ENCODE assay signal across 13 mouse cellular contexts in the genomic region with DNA sequence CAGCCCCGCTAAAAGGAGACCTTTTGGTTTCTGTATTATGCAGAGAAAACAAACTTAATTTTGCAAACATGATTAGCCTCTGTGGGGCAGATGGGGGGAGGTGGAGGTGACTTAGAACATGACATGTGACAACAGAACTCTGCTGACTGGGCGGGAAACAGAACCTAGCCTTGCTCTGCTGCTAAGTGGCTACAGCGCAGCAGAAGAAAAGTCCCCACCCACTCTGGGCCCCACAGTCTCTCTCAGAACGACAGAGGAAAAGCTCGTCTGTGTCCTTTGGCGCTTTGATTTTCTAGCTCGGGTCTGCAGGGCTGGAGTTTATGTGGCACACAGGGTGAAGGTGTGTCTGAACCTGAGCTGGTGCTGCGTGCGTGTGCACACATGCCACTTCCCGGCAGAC. TPM values are rescaled to one million over a fixed set of nuclear protein-coding genes. Genes with fewer than 3 reads are reported as not detected.
DNase-seq lines count a peak whose midpoint lies in the region; ATAC-seq lines count a peak whose summit lies in the region.
"Had no signal": no experiment of that assay in that cellular context is flagged by ENCODE, and none has a peak within 500 bp of the region (broad histone marks: within the 10 kb centered on the region; RNA-seq: fewer than 3 reads in every experiment).

No protein-coding gene starts in this region.

- peaks cover 4% of the 10 kb centered on the region; the same call in 1 of the 2 replicates for H3K27me3 ChIP-seq in heart, embryonic 11.5 days (ENCODE audit: control insufficient read depth, insufficient read depth, low read length)
- no peaks in the 10 kb centered on the region for H3K27me3 ChIP-seq in midbrain, embryonic 14.5 days (ENCODE audit: control insufficient read depth, insufficient read depth, low read length)
- 0 out of 2 replicates have a peak, but pooled peaks cover 2% of the 10 kb centered on the region for H3K27me3 ChIP-seq in midbrain, embryonic 15.5 days (replicated peaks)
- no peaks in the 10 kb centered on the region for H3K27me3 ChIP-seq in limb, embryonic 13.5 days
- H3K27me3 ChIP-seq: neural tube, embryonic 15.5 days had no signal

- H3K27ac ChIP-seq in heart, embryonic 11.5 days (ENCODE audit: low read depth, low read length), result peak overlapping the region; percentile 41; the same call in 1 of the 2 replicates
- 0 out of 2 replicates have a peak overlapping the region, but pooled peaks have one; percentile 26 for H3K27ac ChIP-seq in midbrain, embryonic 14.5 days (replicated peaks; ENCODE audit: low read depth, low read length)
- H3K27ac ChIP-seq in midbrain, embryonic 15.5 days, result no peak overlapping the region
- peak overlapping the region; percentile 23; the same call in 1 of the 2 replicates for H3K27ac ChIP-seq in limb, embryonic 13.5 days
- H3K27ac ChIP-seq: left cerebral cortex, adult 2 months; midbrain, embryonic 13.5 days; neural tube, embryonic 15.5 days had no signal

- H3K4me2 ChIP-seq in heart, embryonic 11.5 days, result no peak overlapping the region
- no peak overlapping the region for H3K4me2 ChIP-seq in midbrain, embryonic 14.5 days (ENCODE audit: low read length)
- H3K4me2 ChIP-seq in midbrain, embryonic 15.5 days, result no peak overlapping the region
- H3K4me2 ChIP-seq in limb, embryonic 13.5 days (replicated peaks), result no peak overlapping the region
- H3K4me2 ChIP-seq: midbrain, embryonic 13.5 days; neural tube, embryonic 15.5 days had no signal

- H3K9ac ChIP-seq in heart, embryonic 11.5 days (ENCODE audit: low read depth, low read length), result no peak overlapping the region
- H3K9ac ChIP-seq in midbrain, embryonic 14.5 days (replicated peaks; ENCODE audit: low read length), result no peak overlapping the region
- no peak overlapping the region for H3K9ac ChIP-seq in midbrain, embryonic 15.5 days
- H3K9ac ChIP-seq in limb, embryonic 13.5 days, result peak overlapping the region; percentile 14; the same call in 1 of the 2 replicates
- H3K9ac ChIP-seq: midbrain, embryonic 13.5 days; neural tube, embryonic 15.5 days had no signal

- intact Hi-C loops in left cerebral cortex, postnatal 4 days (cut with DNase I), result no loop called here

- no peak overlapping the region for H3K4me3 ChIP-seq in heart, embryonic 11.5 days (ENCODE audit: low read depth, low read length)
- no peak overlapping the region for H3K4me3 ChIP-seq in midbrain, embryonic 14.5 days (replicated peaks; ENCODE audit: low read depth, low read length)
- H3K4me3 ChIP-seq in midbrain, embryonic 15.5 days, result no peak overlapping the region
- no peak overlapping the region for H3K4me3 ChIP-seq in limb, embryonic 13.5 days
- H3K4me3 ChIP-seq: left cerebral cortex, adult 2 months; midbrain, embryonic 13.5 days; neural tube, embryonic 15.5 days had no signal

- no peak for ATAC-seq in heart, embryonic 11.5 days (replicated peaks; ENCODE audit: insufficient number of reproducible peaks, low FRiP score, low TSS enrichment)
- no peak for ATAC-seq in midbrain, embryonic 14.5 days (ENCODE audit: low FRiP score, low TSS enrichment)
- no peak for ATAC-seq in midbrain, embryonic 15.5 days (replicated peaks)
- ATAC-seq in limb, embryonic 13.5 days (ENCODE audit: low FRiP score, low read depth), result no peak
- ATAC-seq: midbrain, embryonic 13.5 days had no signal

- 0 out of 2 replicates have a peak, but pooled peaks cover 2% of the 10 kb centered on the region for H3K36me3 ChIP-seq in heart, embryonic 11.5 days (ENCODE audit: control insufficient read depth, insufficient read depth, low read length)
- no peaks in the 10 kb centered on the region for H3K36me3 ChIP-seq in midbrain, embryonic 14.5 days (ENCODE audit: control insufficient read depth, insufficient read depth, low read length)
- no peaks in the 10 kb centered on the region for H3K36me3 ChIP-seq in midbrain, embryonic 15.5 days (replicated peaks)
- H3K36me3 ChIP-seq in limb, embryonic 13.5 days, result peaks cover 15% of the 10 kb centered on the region
- H3K36me3 ChIP-seq: midbrain, embryonic 13.5 days; neural tube, embryonic 15.5 days had no signal

- H3K9me3 ChIP-seq in heart, embryonic 11.5 days (replicated peaks; ENCODE audit: control insufficient read depth, low read length), result no peaks in the 10 kb centered on the region
- H3K9me3 ChIP-seq in midbrain, embryonic 14.5 days (ENCODE audit: control insufficient read depth, low read length), result no peaks in the 10 kb centered on the region
- no peaks in the 10 kb centered on the region for H3K9me3 ChIP-seq in midbrain, embryonic 15.5 days
- H3K9me3 ChIP-seq in limb, embryonic 13.5 days, result 0 out of 2 replicates have a peak, but pooled peaks cover 2% of the 10 kb centered on the region
- H3K9me3 ChIP-seq: midbrain, embryonic 13.5 days; neural tube, embryonic 15.5 days had no signal

- 56% methylated on average over 10 of the region's 10 CpGs for WGBS in heart, embryonic 11.5 days (ENCODE audit: insufficient replicate concordance)
- WGBS in midbrain, embryonic 14.5 days, result 73% methylated on average over 10 of the region's 10 CpGs
- WGBS in midbrain, embryonic 15.5 days, result 71% methylated on average over 10 of the region's 10 CpGs
- WGBS in limb, embryonic 13.5 days, result 40% methylated on average over 10 of the region's 10 CpGs

- DNase-seq in heart, adult 11 months, result no peak
- DNase-seq in midbrain, embryonic 14.5 days, result no peak
- no peak for DNase-seq in layer of hippocampus, postnatal 10 days (ENCODE audit: low spot score in 2 of 2)
- DNase-seq in embryo, embryonic 10 days (ENCODE audit: low spot score), result no peak
- no peak for DNase-seq in left cerebral cortex, postnatal 4 days
- DNase-seq: cerebellum, adult 9-11 months; lung, adult 2 months had no signal

- H3K4me1 ChIP-seq in heart, embryonic 11.5 days (ENCODE audit: control insufficient read depth, insufficient read depth, low read length), result peaks cover 39% of the 10 kb centered on the region
- no peaks in the 10 kb centered on the region for H3K4me1 ChIP-seq in midbrain, embryonic 14.5 days (ENCODE audit: control insufficient read depth, insufficient read depth, low read length)
- 0 out of 2 replicates have a peak, but pooled peaks cover 2% of the 10 kb centered on the region for H3K4me1 ChIP-seq in midbrain, embryonic 15.5 days
- peaks cover 70% of the 10 kb centered on the region for H3K4me1 ChIP-seq in limb, embryonic 13.5 days

RNA-seq across cellular contexts. Expression of gene Nfatc2, which starts 26.5 kb away (rescaled TPM):
- 4.2 and 4.6 TPM in 2 replicates for polyA plus RNA-seq in heart, embryonic 11.5 days (2014; fragmentation: Nextera tagmentation; extraction: Ambion mirVana)
- 2.5 and 2.6 TPM in 2 replicates for polyA plus RNA-seq in midbrain, embryonic 14.5 days (2014; fragmentation: Nextera tagmentation; extraction: Ambion mirVana)
- polyA plus RNA-seq in midbrain, embryonic 15.5 days (2015; fragmentation: Nextera tagmentation; extraction: Ambion mirVana), result 3.8 and 3.9 TPM in 2 replicates
- polyA plus RNA-seq in limb, embryonic 13.5 days (2015; fragmentation: Nextera tagmentation; extraction: Ambion mirVana), result 6.3 and 7.3 TPM in 2 replicates
- total RNA-seq in layer of hippocampus, postnatal 10 days (2021), result 10 to 100 TPM; 18.6 to 20.5 TPM
- total RNA-seq in left cerebral cortex, postnatal 4 days (2021), result 1 to 10 TPM; 6.0 to 6.2 TPM
